Mouse (Mus musculus) lung, embryonic 15.5 days (tissue): ENCODE data around the gene Cfap300. TPM values are rescaled to one million over a fixed set of nuclear protein-coding genes. Genes with fewer than 3 reads are reported as not detected.

ENCODE experiments used
- ATAC-seq: fragments of 200-750 bp; cut with Nextera tagmentation; 2 replicates; pipeline ENCODE4 v1.8.0; 2017; ENCODE audit warnings: moderate number of reproducible peaks, borderline replicate concordance; ENCODE audit not compliant: low FRiP score, low TSS enrichment; ENCODE audit errors: extremely low read depth
- H3K27ac ChIP-seq: fragments of 300-500 bp; sonication (generic); 2 replicates; pipeline ENCODE4 v1.5.1; 2015; ENCODE audit warnings: moderate library complexity, mild to moderate bottlenecking, inconsistent platforms
- H3K27me3 ChIP-seq: fragments of 300-500 bp; sonication (generic); 2 replicates; pipeline ENCODE4 v1.6.1; 2015; ENCODE audit warnings: inconsistent platforms
- H3K36me3 ChIP-seq: fragments of 300-500 bp; sonication (generic); 2 replicates; pipeline ENCODE4 v1.6.1; 2015; ENCODE audit warnings: inconsistent platforms
- H3K4me1 ChIP-seq: fragments of 300-500 bp; sonication (generic); 2 replicates; pipeline ENCODE4 v1.6.1; 2015; ENCODE audit warnings: inconsistent platforms
- H3K4me2 ChIP-seq: fragments of 300-500 bp; sonication (generic); 2 replicates; pipeline ENCODE4 v1.6.1; 2015; ENCODE audit warnings: inconsistent platforms, mild to moderate bottlenecking, moderate library complexity
- H3K4me3 ChIP-seq: fragments of 300-500 bp; sonication (generic); 2 replicates; pipeline ENCODE4 v1.5.1; 2015; ENCODE audit warnings: mild to moderate bottlenecking, inconsistent platforms
- H3K9ac ChIP-seq: fragments of 300-500 bp; sonication (generic); 2 replicates; pipeline ENCODE4 v1.6.1; 2015; ENCODE audit warnings: inconsistent platforms
- H3K9me3 ChIP-seq: fragments of 300-500 bp; sonication (generic); 2 replicates; pipeline ENCODE4 v1.6.1; 2016; ENCODE audit warnings: inconsistent platforms
- WGBS: fragments of 180-500 bp; shearing (Covaris S2); methylation state at CpG from one replicate; pipeline ENCODE4 v1.1.7; 2015; 5-methylcytosine and 5-hydroxymethylcytosine counted together
- polyA plus RNA-seq: library from polyadenylated mRNA; unstranded; fragments of >200 nt; fragmentation: Nextera tagmentation; extraction: Ambion mirVana; gene quantifications from 2 replicates; pipeline ENCODE4 v1.2.1, GENCODE M21; 2015

The Cfap300 gene
- polyA plus RNA-seq: 13.5 and 14.6 TPM in 2 replicates

- peaks cover 13% of the 10 kb centered on the region; the same call in 1 of the 2 replicates for H3K4me1 ChIP-seq
- H3K9me3 ChIP-seq: no peaks in the 10 kb centered on the region
- H3K27ac ChIP-seq: peak within 1 kb of the TSS; percentile 72
- H3K27me3 ChIP-seq: no peaks in the 10 kb centered on the region
- peak within 1 kb of the TSS; percentile 82 for H3K4me3 ChIP-seq
- WGBS: 0% methylated on average over 38 of the region's 39 CpGs
- H3K4me2 ChIP-seq: peak within 1 kb of the TSS; percentile 76
- H3K9ac ChIP-seq: peak within 1 kb of the TSS; percentile 63
- H3K36me3 ChIP-seq: no peaks in the 10 kb centered on the region
- ATAC-seq: peak; percentile 98
These were observed at the start of gene Cfap300 for GRCm38 (mm10) chr9:8042338-8043043. Cfap300 (minus strand) TSS chr9:8042823.

DNA sequence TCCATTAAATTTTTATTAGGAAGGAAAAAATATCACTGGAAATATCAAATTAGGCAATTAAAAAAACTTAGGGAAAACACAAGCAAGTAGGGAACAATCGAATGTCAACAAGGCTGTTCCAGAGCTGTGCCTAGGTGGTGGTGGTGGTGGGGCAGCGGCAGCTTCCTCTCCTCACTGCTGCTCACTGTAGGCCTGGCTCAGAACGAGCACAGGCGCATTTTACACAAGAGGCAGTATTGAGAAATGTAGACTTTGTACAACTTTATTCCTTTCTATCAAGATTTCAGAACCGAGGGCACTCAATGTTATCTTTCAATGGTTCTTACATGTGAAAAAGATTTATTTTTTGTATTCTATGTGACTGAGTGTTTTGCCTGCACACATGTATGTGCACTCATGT lies 36.3 kb upstream of the Cfap300 start:
- no peak overlapping the region for H3K9ac ChIP-seq
- no peak overlapping the region for H3K4me2 ChIP-seq
- H3K27me3 ChIP-seq: no peaks in the 10 kb centered on the region
- H3K9me3 ChIP-seq: no peaks in the 10 kb centered on the region
- no peaks in the 10 kb centered on the region for H3K4me1 ChIP-seq
- H3K36me3 ChIP-seq: no peaks in the 10 kb centered on the region
- 83% methylated on average over 5 of the region's 5 CpGs for WGBS
- no peak overlapping the region for H3K4me3 ChIP-seq
- no peak overlapping the region for H3K27ac ChIP-seq
- no peak for ATAC-seq

- H3K9ac ChIP-seq: no peak overlapping the region
- H3K9me3 ChIP-seq: no peaks in the 10 kb centered on the region
- no peak overlapping the region for H3K4me3 ChIP-seq
- ATAC-seq: no peak
- H3K27ac ChIP-seq: no peak overlapping the region
- no peaks in the 10 kb centered on the region for H3K36me3 ChIP-seq
- no peaks in the 10 kb centered on the region for H3K27me3 ChIP-seq
- no peaks in the 10 kb centered on the region for H3K4me1 ChIP-seq
- H3K4me2 ChIP-seq: no peak overlapping the region
These were observed 31.7 kb upstream of the Cfap300 start for GRCm38 (mm10) chr9:8074345-8074744.

DNA sequence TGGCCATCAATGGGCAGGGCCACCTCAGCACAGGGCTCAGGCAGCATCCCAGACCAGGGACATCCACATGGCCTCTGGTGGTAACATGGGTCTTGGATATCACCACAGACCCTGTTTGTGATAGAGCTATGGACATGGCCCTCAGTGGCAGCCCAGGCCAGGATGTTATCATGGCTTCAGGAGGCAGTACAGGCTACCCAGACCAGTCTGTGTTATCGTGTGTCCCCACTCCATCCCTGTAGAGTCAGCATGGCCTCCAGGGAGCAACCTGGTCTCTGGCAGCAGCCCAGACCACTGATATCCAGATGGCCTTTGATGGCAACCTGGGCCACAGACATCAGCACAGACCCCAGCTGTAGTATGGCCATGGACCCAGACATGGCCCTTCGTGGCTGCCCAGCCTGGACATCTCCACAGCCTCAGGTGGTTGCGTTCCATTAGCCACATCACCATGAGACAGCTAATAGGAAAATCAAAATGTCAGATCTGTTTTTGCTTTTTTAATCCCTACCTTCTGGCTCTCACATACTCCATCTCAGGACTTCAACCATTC lies 30.7 kb upstream of the Cfap300 start:
- H3K9me3 ChIP-seq: no peaks in the 10 kb centered on the region
- no peak overlapping the region for H3K4me3 ChIP-seq
- H3K27me3 ChIP-seq: no peaks in the 10 kb centered on the region
- no peak for ATAC-seq
- no peak overlapping the region for H3K4me2 ChIP-seq
- H3K4me1 ChIP-seq: no peaks in the 10 kb centered on the region
- 92% methylated on average over 3 of the region's 3 CpGs for WGBS
- no peak overlapping the region for H3K27ac ChIP-seq
- no peaks in the 10 kb centered on the region for H3K36me3 ChIP-seq
- H3K9ac ChIP-seq: no peak overlapping the region

DNA sequence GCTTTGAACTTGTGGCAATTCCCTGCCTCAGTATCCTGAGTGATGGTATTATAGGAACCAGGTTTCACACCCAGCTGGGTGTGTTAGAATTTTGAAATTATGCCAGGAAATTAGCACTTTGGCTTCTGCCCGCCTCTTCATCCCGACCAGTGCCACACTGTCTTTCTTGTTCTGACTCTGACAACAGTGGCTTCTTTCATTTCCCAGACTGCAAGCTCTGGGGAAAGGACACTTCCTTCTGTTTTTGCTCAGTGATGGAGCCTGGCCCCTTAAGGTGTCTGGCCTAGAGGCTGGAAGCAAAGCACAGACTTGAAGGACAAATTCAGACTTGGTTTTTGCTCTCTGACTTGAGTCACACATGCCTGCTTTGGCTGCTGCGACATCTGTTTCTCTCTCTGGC lies 17.0 kb upstream of the Cfap300 start:
- no peak overlapping the region for H3K9ac ChIP-seq
- WGBS: 60% methylated on average over 3 of the region's 3 CpGs
- ATAC-seq: no peak
- no peaks in the 10 kb centered on the region for H3K27me3 ChIP-seq
- no peak overlapping the region for H3K4me3 ChIP-seq
- no peaks in the 10 kb centered on the region for H3K36me3 ChIP-seq
- no peaks in the 10 kb centered on the region for H3K4me1 ChIP-seq
- H3K4me2 ChIP-seq: no peak overlapping the region
- no peaks in the 10 kb centered on the region for H3K9me3 ChIP-seq
- no peak overlapping the region for H3K27ac ChIP-seq

- H3K4me3 ChIP-seq: no peak overlapping the region
- ATAC-seq: no peak
- no peaks in the 10 kb centered on the region for H3K9me3 ChIP-seq
- H3K36me3 ChIP-seq: no peaks in the 10 kb centered on the region
- H3K4me2 ChIP-seq: no peak overlapping the region
- no peak overlapping the region for H3K27ac ChIP-seq
- WGBS: 10% methylated on average over 1 of the region's 1 CpGs
- H3K9ac ChIP-seq: no peak overlapping the region
- H3K4me1 ChIP-seq: no peaks in the 10 kb centered on the region
- H3K27me3 ChIP-seq: no peaks in the 10 kb centered on the region
These were observed 12.2 kb upstream of the Cfap300 start for GRCm38 (mm10) chr9:8054831-8055230.

GRCm38 (mm10) chr9:8043044-8043387 lies 393 bp upstream of the Cfap300 start:
- H3K9me3 ChIP-seq: no peaks in the 10 kb centered on the region
- H3K27ac ChIP-seq: peak overlapping the region; percentile 72; the same call in 1 of the 2 replicates
- peak; percentile 21; the same call in 1 of the 2 replicates for ATAC-seq
- no peaks in the 10 kb centered on the region for H3K27me3 ChIP-seq
- peak overlapping the region; percentile 82 for H3K4me3 ChIP-seq
- WGBS: 16% methylated on average over 5 of the region's 5 CpGs
- H3K9ac ChIP-seq: 0 out of 2 replicates have a peak overlapping the region, but pooled peaks have one; percentile 7
- H3K36me3 ChIP-seq: no peaks in the 10 kb centered on the region
- peak overlapping the region; percentile 76 for H3K4me2 ChIP-seq
- peaks cover 13% of the 10 kb centered on the region; the same call in 1 of the 2 replicates for H3K4me1 ChIP-seq

GRCm38 (mm10) chr9:8035546-8035945 lies 7.1 kb downstream of the Cfap300 start:
- H3K27me3 ChIP-seq: no peaks in the 10 kb centered on the region
- H3K4me1 ChIP-seq: peaks cover 10% of the 10 kb centered on the region
- ATAC-seq: peak; percentile 78
- H3K4me3 ChIP-seq: no peak overlapping the region
- peak overlapping the region; percentile 37; the same call in 1 of the 2 replicates for H3K27ac ChIP-seq
- H3K9ac ChIP-seq: no peak overlapping the region
- 10% methylated on average over 7 of the region's 7 CpGs for WGBS
- no peaks in the 10 kb centered on the region for H3K36me3 ChIP-seq
- no peaks in the 10 kb centered on the region for H3K9me3 ChIP-seq
- peak overlapping the region; percentile 30 for H3K4me2 ChIP-seq

GRCm38 (mm10) chr9:8035091-8035490 lies 7.5 kb downstream of the Cfap300 start:
- Histone ChIP-seq H3K4me1 (peaks cover 10% of the 10 kb centered on the region), H3K36me3 (no peaks in the 10 kb centered on the region), H3K9me3 (no peaks in the 10 kb centered on the region), H3K27ac (peak overlapping the region; percentile 37; the same call in 1 of the 2 replicates), H3K4me3 (no peak overlapping the region), H3K9ac (no peak overlapping the region), H3K4me2 (peak overlapping the region; percentile 30), H3K27me3 (no peaks in the 10 kb centered on the region)
- ATAC-seq: peak; percentile 51
- WGBS: 37% methylated on average over 4 of the region's 4 CpGs

DNA sequence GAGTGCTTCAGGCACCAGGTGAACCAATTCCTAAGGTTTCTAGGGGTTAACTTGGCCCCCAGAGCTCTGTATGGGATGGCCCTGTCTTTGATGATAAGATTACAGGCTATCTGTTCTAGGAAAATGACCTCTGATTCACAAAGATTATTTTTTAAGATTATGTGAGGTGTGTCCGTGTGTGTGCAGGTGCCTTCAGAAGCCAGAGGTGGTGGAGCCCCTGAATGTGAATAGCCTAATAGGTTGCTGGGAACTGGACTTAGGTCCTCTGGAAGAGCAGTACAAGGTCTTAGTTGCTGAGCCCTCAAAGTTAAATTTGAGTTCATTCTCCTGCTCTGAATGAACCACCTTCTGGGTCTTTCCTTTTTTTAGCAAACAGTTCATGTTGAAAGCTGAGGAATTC lies 8.5 kb downstream of the Cfap300 start:
- no peak overlapping the region for H3K4me2 ChIP-seq
- no peaks in the 10 kb centered on the region for H3K9me3 ChIP-seq
- no peak overlapping the region for H3K9ac ChIP-seq
- no peaks in the 10 kb centered on the region for H3K36me3 ChIP-seq
- no peaks in the 10 kb centered on the region for H3K27me3 ChIP-seq
- 59% methylated on average over 1 of the region's 1 CpGs for WGBS
- H3K4me1 ChIP-seq: peaks cover 10% of the 10 kb centered on the region
- H3K27ac ChIP-seq: no peak overlapping the region
- no peak for ATAC-seq
- no peak overlapping the region for H3K4me3 ChIP-seq

DNA sequence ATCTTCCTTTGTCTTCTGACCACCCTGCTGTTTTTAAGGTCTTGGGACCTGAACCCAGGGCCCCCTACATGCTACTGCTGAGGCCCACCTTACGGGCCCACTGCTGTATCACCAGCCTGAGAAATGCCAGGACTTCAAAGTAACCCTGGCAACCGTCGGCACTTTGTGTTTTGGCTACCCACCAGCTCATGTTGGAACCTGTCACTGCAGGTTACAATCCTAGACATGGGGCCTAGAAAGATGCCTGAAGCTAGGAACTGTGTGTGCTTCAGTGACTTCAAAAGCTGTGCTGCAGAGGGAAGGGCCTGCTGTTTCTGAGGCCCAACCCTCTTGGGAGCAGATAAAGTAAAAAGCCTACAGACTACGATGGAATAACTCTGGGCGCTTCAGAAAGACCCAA lies 9.8 kb downstream of the Cfap300 start:
- Histone ChIP-seq H3K9ac (no peak overlapping the region), H3K36me3 (no peaks in the 10 kb centered on the region), H3K4me2 (no peak overlapping the region), H3K4me1 (peaks cover 10% of the 10 kb centered on the region), H3K4me3 (no peak overlapping the region), H3K27me3 (no peaks in the 10 kb centered on the region), H3K27ac (no peak overlapping the region), H3K9me3 (no peaks in the 10 kb centered on the region)
- no peak for ATAC-seq
- WGBS: 87% methylated on average over 5 of the region's 5 CpGs

DNA sequence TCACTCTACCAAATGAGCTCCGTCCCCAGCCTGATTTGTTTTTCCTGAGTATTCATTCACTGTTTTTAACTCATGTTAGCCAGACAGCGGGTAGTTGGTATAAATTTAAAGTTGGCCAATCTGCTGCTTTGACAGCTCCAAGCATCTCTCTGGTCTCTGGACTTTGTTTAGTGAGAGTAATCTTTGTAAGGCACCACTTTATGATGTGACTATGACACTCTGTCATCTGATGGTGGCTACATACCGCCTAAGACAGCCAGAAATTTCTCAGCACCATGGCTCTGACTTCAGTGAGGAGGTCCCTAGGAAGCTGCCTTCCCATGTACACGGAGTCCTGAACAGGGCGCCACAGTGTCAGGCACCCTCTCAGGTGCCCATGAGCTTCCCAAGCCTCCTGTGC lies 24.0 kb downstream of the Cfap300 start:
- Histone ChIP-seq H3K4me2 (no peak overlapping the region), H3K9me3 (no peaks in the 10 kb centered on the region), H3K36me3 (no peaks in the 10 kb centered on the region), H3K4me1 (no peaks in the 10 kb centered on the region), H3K9ac (no peak overlapping the region), H3K27me3 (no peaks in the 10 kb centered on the region), H3K27ac (no peak overlapping the region), H3K4me3 (no peak overlapping the region)
- WGBS: 48% methylated on average over 5 of the region's 5 CpGs
- peak; percentile 62; the same call in 1 of the 2 replicates for ATAC-seq
